Mouse (Mus musculus): ENCODE results near the gene Retreg1.

Gene Retreg1

DNA sequence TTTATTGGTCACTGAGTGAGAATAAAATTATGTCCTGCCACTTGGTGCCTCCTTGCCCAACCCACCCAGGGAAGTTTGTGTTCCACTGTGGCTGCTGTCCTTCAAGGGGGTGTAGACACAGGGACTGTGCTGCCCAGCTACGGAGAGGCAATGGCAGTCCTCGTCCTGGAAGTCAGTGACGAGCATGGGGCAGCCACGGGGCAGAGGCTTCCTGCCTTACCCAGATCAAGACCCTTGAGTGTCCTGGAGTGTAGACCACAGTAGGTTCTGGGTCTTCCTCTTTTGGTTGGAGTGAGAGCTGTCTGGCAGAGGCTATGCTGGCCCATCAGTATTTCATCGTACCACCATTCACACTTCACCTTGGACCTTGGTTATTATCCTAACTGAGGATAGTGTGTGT, 37.2 kb downstream of the Retreg1 start:
- DNase-seq (ENCODE audit: low read depth, low spot score) = no peak

DNA sequence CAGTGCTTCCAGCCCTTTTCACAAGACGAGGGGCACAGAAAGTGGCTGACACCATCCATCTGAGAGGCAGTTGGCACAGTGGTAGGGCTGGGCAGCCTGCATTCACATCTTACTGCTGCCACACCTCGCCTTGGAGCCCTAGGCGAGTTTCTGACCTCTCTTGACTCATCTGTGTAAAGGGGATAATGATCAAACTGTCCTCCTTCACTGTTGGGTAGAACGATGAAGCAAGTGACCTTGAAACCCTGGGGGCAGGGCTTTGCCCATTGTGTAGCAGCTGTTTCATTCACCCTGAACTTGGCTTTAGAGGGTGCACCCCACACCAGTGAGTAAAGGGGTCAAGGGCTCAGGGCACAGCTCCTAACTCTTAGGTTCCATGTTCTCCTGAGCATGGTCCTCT, 39.0 kb downstream of the Retreg1 start:
- DNase-seq (ENCODE audit: low read depth, low spot score) = no peak

DNA sequence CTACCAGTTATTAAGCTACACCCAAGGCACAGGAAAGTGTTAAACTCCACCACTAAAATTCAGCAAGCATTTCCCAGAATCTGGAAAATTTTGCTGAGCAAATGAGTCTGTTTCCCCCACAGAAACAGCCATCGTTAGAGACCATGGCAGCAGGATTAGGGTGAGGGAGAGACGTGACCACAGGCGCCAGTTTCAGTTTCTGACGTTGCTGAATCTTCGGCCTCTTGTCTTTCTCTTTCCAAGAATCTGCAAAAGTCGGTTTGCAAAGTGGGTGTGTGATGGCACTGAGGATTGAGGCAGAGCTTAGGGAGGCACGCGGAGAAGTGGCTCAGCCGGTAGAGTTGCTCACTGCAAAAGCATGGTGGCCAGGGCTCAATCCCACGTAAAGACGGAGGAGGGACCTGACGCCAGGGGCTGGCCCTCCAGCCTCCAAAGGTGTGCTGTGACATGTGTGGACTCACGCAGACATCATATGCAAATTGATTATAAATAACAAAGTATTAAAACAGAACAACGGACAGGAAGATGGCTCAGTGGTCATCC, 41.5 kb downstream of the Retreg1 start:
- DNase-seq (ENCODE audit: low read depth, low spot score) = no peak

DNA sequence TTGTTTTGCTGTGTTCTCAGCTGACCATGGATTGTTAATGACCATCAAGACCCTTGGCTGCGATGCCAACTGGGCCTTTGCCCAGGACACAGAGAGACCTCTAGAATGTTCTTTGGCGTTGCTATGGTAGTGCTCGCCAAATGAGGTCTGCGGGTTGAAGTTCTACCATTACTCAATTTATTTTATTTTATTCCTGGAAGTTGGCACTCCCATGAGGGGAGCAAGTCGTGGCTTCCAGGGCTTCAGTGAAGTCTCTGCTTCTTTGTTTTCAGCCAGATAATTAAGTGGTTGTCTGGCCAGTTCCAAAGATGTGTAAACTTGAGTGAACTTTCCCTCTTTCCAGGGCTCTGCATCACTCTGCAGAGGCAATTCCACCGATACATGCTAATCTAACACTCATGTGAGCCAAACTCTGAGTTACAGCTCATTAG, 43.6 kb downstream of the Retreg1 start:
- peak; percentile 63 for DNase-seq (ENCODE audit: low read depth, low spot score)

DNA sequence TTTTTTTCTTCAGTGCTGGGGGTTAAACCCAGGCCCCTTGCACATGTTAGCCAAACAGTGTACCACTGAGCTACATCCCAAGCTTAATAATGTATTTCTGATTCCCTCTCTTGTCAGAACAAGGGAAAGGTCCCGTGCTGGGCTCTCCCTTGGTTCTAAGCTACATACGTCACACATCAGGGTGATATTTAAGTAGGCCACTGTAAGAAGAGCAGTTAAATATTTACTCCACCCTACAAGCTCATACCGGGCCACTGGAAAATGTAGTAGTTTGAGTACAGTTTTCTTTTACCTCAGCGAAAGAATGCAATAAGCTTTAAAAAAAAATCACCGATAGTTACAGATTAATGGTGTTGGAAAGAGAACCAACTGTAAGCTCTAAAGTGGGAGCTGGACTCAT, 46.9 kb downstream of the Retreg1 start:
- DNase-seq (ENCODE audit: low read depth, low spot score) = no peak

DNA sequence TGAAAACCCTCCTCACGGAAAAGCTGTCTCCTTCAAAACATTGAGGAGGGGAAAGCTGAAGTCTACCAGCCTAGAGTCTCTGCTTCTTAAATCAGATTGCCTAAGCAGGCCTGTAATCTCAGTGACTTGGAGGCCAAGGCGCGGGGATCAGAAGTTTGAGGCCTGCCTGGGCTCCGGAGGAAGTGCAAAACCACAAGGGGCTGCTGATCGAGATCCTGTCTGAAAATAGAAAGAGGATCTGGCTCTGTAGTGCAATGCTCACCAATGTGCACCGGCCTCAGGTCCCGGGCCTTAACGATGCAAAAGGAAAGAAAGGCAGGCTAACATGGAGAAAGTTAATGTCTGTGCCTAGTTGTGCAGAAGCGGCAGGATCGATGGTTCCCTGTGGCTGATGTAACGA, 48.6 kb downstream of the Retreg1 start:
- DNase-seq (ENCODE audit: low read depth, low spot score) = no peak

DNA sequence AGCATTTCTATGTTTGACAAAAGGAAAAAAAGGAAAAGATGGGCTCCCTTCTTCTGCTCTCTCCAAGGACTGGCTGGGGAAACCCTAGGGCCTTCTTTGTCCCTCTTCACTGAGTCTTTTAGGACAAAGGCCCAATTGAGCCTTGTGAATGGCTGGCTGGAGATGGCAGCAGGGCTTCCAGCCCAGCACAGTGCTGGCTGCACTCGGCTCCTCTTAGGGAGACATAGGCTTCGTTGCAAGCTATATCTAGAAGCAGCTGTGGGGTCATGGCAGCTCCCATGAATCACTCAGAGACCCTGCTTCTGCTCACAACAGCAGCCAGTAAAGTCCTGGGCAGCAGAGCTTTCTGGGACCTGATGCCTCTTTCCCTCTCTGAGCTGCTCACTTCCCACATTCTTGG, 50.3 kb downstream of the Retreg1 start:
- no peak for DNase-seq (ENCODE audit: low read depth, low spot score)

DNA sequence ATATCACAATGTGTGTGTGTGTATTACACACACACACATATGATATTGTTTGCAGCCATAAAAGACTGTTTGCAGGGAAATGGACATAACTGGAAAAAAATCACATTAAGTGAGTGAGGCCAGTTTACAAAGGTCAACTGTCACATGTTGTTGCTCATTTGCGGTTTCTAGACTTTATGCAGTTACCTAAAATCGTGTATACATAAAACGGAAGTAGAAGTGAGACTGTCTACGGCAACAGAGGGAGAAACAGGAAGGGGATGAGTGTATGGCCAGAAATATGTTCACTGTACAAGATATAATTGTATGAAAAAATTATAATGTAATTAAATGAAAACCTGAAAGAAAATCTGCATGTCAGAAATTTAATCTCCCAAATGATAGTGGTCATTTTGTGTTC, 53.8 kb downstream of the Retreg1 start:
- no peak for DNase-seq (ENCODE audit: low read depth, low spot score)

DNA sequence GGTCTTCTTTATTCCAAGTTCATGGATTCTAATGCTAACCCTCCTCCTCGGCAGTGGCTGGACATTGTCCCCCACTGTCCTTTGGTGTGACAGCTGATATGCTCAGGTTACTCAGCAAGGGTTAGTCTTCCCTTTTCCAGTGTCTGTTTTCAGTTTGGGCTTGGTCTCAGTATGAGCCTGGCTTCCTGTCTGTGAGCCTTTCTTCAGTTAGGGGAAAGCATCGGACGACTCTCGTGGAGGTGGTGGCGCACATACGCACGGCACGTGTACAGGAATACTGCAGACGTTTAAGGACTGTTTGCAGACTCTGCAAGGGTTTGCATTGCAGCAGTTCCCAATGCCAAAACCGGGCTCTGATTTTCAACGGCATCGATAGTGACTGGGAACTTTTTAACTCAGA, 54.6 kb downstream of the Retreg1 start:
- DNase-seq (ENCODE audit: low read depth, low spot score) = no peak

DNA sequence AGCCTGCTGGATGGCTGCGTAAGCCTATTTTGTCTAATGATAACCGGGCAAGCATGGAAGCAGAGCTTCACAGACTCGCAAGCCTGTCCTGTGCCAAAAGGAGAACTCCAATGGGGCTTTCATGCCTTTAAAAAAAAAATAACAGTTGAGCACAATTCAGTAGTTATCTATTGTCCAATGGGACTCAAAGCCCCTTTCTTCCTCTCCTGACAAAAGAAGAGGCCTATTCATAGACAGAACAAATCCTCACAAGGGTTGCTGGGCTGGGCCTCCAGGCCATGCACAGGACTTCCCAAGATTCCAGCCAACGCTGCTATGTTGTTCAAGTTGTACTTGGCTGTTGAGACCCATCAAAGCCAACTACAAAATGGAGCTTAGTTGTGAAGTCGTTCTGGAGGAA, 56.0 kb downstream of the Retreg1 start:
- DNase-seq (ENCODE audit: low read depth, low spot score) = no peak

DNA sequence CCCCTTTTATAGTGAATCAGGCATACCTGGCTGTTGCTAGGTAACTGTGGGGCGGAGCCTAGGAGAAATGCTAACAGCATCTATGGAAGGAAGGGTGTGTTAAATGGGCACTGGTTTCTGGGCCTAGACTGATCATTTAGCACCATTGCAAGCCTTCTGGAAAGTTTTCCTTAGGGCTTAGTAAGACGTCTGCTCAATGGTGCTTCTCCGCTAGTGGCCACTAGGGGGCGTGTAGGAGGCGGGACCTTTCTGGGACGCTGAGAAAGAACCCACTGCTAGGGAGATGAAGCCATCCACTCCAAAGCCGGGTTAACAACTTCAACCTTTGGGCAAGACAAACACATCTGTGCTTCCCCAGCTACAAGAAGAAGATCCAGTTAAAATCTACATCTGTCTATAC, 57.6 kb downstream of the Retreg1 start:
- peak; percentile 69 for DNase-seq (ENCODE audit: low read depth, low spot score)

DNA sequence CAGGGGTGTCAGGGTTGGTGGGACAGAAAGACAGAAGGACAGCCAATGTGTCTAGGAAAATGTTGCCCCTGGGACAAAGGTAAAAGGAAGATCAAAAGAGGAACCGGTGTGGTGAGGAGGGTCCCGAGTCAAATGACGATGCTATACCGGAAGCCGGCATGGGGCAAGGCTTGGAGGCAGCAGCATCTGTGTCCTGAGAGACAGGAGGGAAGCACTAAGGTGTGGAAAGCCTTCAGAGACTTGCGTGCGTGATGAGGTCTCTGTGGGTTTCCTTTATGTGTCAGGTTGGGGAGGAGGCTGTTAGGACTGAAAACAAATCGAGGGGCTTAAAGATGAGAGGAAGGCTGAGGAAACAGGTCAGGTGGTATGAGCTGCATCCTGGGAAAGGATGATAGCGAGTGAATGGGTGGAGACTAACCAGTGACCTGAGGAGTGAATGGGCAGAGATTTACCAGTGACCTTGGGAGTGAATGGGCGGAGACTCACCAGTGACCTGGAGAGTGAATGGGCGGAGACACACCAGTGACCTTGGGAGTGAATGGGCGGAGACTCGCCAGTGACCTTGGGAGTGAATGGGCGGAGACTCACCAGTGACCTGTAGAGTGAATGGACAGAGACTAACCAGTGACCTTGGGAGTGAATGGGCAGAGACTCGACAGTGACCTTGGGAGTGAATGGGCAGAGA, 60.1 kb downstream of the Retreg1 start:
- no peak for DNase-seq (ENCODE audit: low read depth, low spot score)

DNA sequence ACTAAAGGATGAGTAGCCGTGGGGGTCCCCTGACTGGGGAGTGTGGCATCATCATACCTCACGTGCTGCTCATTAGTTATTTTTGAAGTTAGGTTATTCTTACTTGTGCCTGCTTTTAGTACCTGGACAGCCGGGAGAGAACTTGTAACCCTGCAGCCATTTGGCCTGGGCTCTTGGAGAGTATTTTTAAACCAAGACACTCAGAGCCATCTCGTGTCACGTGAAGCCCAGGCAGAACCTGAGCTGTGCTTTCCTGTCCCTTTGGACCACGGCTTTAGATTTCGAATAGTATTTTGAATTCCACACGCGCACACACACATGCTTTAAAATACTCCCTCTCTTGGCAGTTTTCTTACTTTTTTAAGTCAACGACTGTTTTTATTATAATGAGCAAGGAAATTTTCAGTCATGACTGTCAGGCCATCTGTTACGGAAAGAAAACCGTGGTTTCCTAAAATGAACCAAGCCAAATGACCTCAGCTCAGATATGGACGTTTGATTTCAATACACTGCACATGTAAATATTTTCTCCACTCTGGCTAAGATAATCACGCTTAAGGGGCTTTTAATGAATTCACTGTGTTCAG, 61.5 kb downstream of the Retreg1 start:
- DNase-seq (ENCODE audit: low read depth, low spot score) = peak; percentile 66

DNA sequence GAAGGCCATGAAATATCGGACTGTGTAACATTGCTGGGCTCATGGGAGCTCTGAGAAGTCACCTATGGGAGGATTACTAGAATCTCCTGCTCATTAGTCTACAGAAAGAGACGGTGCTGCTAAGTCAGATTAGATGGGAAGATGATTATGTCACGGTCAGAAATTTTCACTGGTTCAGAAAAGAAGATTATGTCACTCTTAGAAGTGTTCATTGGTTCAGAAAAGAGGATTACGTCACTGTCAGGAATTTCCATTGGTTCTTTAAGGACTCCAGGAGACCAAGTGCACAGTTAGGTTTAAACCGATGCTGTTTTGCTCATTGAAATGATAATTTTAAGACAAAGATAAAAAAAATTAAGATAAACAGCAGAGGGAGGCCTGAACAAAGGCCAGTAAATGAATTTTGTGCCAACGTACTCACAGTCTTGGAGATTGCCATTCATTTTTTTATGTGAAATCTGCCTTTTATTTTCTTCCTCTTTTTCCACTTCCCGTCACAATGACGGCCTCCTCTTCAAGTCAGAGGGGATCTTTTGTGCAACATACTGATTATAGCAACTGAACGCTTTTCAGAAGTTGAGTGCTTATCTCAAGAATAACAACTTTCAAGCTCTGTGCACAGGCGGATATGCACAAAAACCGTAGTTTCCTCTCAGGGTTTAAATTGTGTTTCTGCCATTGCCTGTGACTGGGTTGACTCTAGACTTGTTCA, 67.0 kb downstream of the Retreg1 start:
- no peak for DNase-seq (ENCODE audit: low read depth, low spot score)

DNA sequence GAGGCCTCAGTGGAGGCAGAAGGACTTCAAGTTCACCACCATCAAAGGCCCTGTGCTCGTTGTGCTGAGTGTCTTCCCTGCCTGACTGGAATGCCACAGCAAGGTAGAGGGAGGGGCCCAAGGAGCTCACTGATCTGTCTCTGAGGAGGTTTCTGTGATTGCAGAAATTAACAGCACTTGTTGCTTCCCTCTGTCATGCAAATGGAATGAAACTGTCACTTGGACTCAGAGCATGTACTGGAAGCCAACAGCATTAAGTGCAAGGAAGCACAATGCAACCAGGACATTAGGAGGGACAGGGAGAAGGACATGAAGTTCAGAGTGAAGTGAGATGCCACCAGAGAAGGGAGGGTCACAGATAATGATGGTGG, 67.5 kb downstream of the Retreg1 start:
- DNase-seq (ENCODE audit: low read depth, low spot score) = no peak

DNA sequence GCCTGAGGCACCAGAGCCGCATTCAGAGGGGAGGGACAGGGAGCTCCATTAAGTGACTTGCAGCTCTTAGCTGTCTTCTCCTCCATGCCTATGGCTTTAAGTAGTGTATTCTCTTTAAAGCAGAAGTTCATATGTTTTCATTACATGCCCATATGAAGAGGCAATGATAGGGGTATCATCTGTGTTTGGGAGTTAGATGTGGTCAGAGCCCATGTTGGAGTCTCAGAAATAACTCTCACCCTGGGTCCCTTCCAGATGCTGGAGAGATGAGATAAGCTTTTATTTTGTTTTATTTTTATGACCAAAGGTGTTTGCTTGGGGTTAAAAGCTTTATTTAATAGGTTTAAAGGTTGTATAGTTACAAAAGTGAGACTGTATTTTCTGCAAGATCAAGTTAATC, 67.9 kb downstream of the Retreg1 start:
- no peak for DNase-seq (ENCODE audit: low read depth, low spot score)

DNA sequence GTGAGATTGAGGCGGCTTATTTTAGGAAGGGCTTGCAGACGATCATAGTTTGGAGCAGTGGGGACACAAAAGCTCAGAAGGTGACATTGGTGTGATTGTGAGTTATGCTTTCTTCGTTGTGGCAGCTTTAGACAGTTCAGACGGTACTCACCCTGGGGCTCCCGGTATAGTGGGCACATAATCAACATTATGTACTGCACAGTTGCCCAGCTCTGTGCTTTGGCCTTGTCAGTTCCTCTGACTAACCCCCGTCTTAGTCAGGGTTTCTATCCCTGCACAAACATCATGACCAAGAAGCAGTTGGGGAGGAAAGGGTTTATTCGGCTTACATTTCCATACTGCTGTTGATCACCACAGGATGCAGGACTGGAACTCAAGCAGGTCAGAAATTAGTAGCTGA, 69.9 kb downstream of the Retreg1 start:
- DNase-seq (ENCODE audit: low read depth, low spot score) = no peak

DNA sequence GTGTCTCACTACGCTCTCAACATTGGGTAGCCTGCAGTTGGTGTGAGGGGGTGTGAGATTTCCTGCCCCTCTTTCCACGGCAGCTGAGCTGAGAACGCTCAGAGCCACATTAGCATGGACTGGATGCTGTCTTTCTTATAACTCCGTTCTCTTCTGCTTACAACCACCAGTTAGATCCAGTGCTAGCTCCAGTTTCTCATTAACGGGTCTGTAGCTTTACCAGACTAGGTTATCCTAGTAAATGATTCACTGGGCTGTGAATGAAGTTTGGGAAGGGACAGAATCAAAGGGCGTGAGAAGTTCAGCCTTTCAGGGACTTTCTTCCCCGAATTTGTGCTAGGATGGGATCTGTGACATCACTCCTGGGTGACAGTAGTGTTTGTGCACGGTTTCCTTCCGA, 70.7 kb downstream of the Retreg1 start:
- DNase-seq (ENCODE audit: low read depth, low spot score) = no peak

DNA sequence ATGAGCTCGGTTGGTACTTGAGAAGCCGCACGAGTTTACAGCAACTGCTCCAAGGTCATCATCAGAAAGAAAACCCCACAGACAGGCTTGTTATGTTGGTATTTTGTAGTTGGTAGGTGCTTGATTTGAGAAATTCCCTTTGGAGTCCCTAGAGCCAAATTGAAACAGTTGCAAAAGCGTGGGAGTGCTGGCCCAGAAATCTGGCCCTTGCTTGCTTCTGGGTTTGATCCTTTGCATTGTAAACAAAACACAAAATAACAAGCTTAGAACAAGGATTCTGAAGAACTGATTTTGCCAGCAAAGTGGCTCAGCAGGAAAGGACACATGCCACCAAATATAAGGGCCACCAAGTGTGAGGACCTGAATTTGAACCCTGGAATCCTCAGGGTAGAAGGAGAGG, 71.2 kb downstream of the Retreg1 start:
- DNase-seq (ENCODE audit: low read depth, low spot score) = no peak

DNA sequence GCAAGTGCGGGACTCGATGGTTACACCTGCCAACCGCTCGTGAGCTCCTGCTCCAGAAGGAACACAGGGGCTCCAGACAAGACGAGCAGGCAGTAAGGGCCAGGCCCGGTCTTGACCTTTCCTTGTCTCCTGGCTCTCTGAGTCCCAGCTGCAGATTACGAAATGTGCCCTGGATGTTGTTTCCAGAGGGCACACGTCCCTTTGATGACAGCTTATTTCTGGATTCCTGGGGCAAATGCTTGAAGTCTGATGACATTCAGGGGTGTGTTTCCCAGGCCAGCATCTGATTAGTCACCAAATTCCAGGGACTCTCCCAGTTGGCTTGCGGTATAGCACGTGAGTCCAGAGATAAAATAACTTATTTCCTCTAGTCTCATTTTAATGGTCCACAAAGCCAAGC, 72.0 kb downstream of the Retreg1 start:
- DNase-seq (ENCODE audit: low read depth, low spot score) = peak; percentile 89

DNA sequence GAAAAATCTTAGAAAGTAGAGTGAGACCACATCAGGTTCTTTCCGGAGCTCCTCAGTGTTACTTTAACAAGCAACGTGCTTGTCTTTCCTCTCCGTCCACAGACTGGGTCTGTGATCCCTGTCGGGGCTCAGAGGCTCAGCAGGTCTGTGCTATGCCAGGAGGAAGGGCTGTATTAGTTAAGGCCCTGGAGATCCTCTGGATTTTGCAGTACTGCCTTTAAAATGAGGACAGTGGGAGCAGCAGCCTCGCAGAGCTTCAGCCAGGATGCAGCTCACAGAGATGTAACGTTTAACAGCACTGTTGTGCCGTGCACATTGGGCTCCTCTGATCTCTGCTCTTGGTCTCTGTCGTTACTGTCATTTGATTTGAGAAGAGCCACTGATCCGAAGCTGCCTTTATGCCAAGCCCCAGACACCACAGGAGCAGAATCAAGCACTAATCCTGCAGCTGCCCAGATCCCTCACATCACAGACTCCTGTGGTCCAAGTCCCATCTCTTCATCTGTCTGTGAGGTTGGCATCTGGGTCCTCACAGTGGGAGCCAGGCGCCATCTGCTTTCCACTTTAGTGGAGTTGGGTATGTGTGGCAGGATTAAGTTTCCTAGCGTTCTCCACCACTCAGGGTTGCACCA, 72.7 kb downstream of the Retreg1 start:
- DNase-seq (ENCODE audit: low read depth, low spot score) = peak; percentile 64

DNA sequence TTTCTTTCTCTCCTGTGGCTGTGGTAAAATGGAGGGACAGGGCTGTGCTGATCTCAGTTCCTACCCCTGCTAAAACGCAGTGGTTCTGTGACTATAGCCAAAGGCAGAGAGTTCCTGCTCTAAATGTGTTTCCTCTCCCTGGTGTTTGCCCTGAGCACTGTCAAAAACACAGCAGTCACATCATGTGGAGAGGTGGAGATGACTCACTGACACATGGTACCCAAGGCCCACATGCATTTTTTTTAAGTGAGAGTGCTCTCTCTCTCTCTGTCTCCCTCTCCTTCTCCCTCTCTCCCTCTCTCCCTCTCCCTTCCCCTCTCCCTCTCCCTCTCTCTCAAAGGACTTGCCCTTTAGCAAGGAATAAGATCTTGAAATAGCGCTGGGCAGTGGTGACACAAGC, 73.3 kb downstream of the Retreg1 start:
- no peak for DNase-seq (ENCODE audit: low read depth, low spot score)
